Mouse (Mus musculus) heart, embryonic 14.5 days (tissue): Measurements from ENCODE around the gene Fam129a. TPM values are rescaled to one million over a fixed set of nuclear protein-coding genes. Genes with fewer than 3 reads are reported as not detected.

Experiments
- ATAC-seq: fragments of 200-750 bp; cut with Nextera tagmentation; 2 replicates; pipeline ENCODE4 v1.8.0; 2017; ENCODE audit warnings: low read depth, moderate TSS enrichment; ENCODE audit not compliant: insufficient number of reproducible peaks, insufficient read depth, low FRiP score
- H3K27ac ChIP-seq, 2 experiments: fragments of 200-500 bp in 1 of 2; fragments of 300-500 bp in 1 of 2; sonication (generic) in 1 of 2; replicated peaks in 1 of 2; 2 replicates each; pipeline ENCODE4 v1.5.1; 2012 to 2014; ENCODE audit warnings: low read depth in 2 of 2, low read length in 2 of 2, control low read depth in 1 of 2, mild to moderate bottlenecking in 1 of 2, mixed read lengths in 1 of 2; ENCODE audit not compliant: control insufficient read depth in 1 of 2, insufficient read depth in 1 of 2
- H3K27me3 ChIP-seq: fragments of 300-500 bp; sonication (generic); 2 replicates; pipeline ENCODE4 v1.6.1; 2014; ENCODE audit warnings: mild to moderate bottlenecking, low read length, control low read depth; ENCODE audit not compliant: control insufficient read depth, insufficient read depth
- H3K36me3 ChIP-seq: fragments of 300-500 bp; sonication (generic); 2 replicates; pipeline ENCODE4 v1.6.1; 2014; ENCODE audit warnings: mild to moderate bottlenecking, control low read depth, low read length, mixed read lengths; ENCODE audit not compliant: control insufficient read depth, insufficient read depth
- H3K4me1 ChIP-seq, 2 experiments: fragments of 200-500 bp in 1 of 2; fragments of 300-500 bp in 1 of 2; sonication (generic) in 1 of 2; 2 replicates each; pipeline ENCODE4 v1.6.1; 2012 to 2014; ENCODE audit warnings: low read length in 2 of 2, control low read depth in 1 of 2, mixed read lengths in 1 of 2; ENCODE audit not compliant: control insufficient read depth in 2 of 2, insufficient read depth in 2 of 2
- H3K4me2 ChIP-seq: fragments of 300-500 bp; sonication (generic); 2 replicates; pipeline ENCODE4 v1.6.1; 2014; ENCODE audit warnings: mild to moderate bottlenecking, low read length
- H3K4me3 ChIP-seq, 2 experiments: fragments of 200-500 bp in 1 of 2; fragments of 300-500 bp in 1 of 2; sonication (generic) in 1 of 2; 2 replicates each; pipeline ENCODE4 v1.5.1; 2012 to 2014; ENCODE audit warnings: low read length in 2 of 2, mild to moderate bottlenecking in 2 of 2, control low read depth in 1 of 2, low read depth in 1 of 2, moderate library complexity in 1 of 2; ENCODE audit not compliant: control insufficient read depth in 1 of 2, insufficient read depth in 1 of 2
- H3K9ac ChIP-seq: fragments of 300-500 bp; sonication (generic); 2 replicates; pipeline ENCODE4 v1.6.1; 2014; ENCODE audit warnings: mild to moderate bottlenecking, low read length
- H3K9me3 ChIP-seq: fragments of 300-500 bp; sonication (generic); 2 replicates; pipeline ENCODE4 v1.6.1; 2016; ENCODE audit warnings: low read length, control low read depth; ENCODE audit not compliant: control insufficient read depth
- WGBS: fragments of 180-500 bp; shearing (Covaris S2); extraction: QIAGEN DNeasy Blood & Tissue Kit; methylation state at CpG from one replicate; pipeline ENCODE4 v1.1.7; 2014; 5-methylcytosine and 5-hydroxymethylcytosine counted together
- polyA plus RNA-seq: library from polyadenylated mRNA; unstranded; fragments of >200 nt; fragmentation: Nextera tagmentation; extraction: Ambion mirVana; gene quantifications from 2 replicates; pipeline ENCODE4 v1.2.1, GENCODE M21; 2014

The Fam129a gene
- polyA plus RNA-seq, 1 experiment from 2014 or later, result 5.8 TPM

- ATAC-seq, result no peak
- no peaks in the 10 kb centered on the region for H3K36me3 ChIP-seq
- H3K4me3 ChIP-seq, result no peak overlapping the region
- H3K4me2 ChIP-seq, result no peak overlapping the region
- H3K9ac ChIP-seq, result no peak overlapping the region
- peaks cover 7 to 11% of the 10 kb centered on the region in 2 experiments; a peak in 3 of 4 replicates for H3K4me1 ChIP-seq
- no peak overlapping the region for H3K27ac ChIP-seq
- no peaks in the 10 kb centered on the region for H3K9me3 ChIP-seq
- H3K27me3 ChIP-seq, result no peaks in the 10 kb centered on the region
- whole genome bisulfite sequencing, result 90% methylated on average over 6 of the region's 6 CpGs
Observed at GRCm38 (mm10) chr1:151660883-151661282, 89.9 kb downstream of the Fam129a start.

- Histone ChIP-seq H3K4me3 (no peak overlapping the region), H3K4me1 (peaks cover 7 to 11% of the 10 kb centered on the region in 2 experiments; a peak in 3 of 4 replicates), H3K27ac (no peak overlapping the region), H3K4me2 (no peak overlapping the region), H3K36me3 (no peaks in the 10 kb centered on the region), H3K9me3 (no peaks in the 10 kb centered on the region), H3K27me3 (no peaks in the 10 kb centered on the region), H3K9ac (no peak overlapping the region)
- WGBS, result 92% methylated on average over 7 of the region's 7 CpGs
- no peak for ATAC-seq
Observed at GRCm38 (mm10) chr1:151661684-151662439, 90.9 kb downstream of the Fam129a start.

GRCm38 (mm10) chr1:151662958-151663357 is 92.0 kb downstream of the Fam129a start:
- no peaks in the 10 kb centered on the region for H3K36me3 ChIP-seq
- no peak overlapping the region for H3K4me2 ChIP-seq
- no peak for ATAC-seq
- 81% methylated on average over 6 of the region's 6 CpGs for WGBS
- H3K27ac ChIP-seq, result no peak overlapping the region
- H3K4me3 ChIP-seq, result no peak overlapping the region
- H3K27me3 ChIP-seq, result no peaks in the 10 kb centered on the region
- H3K9me3 ChIP-seq, result no peaks in the 10 kb centered on the region
- H3K9ac ChIP-seq, result no peak overlapping the region
- peaks cover 11 to 14% of the 10 kb centered on the region in 2 experiments for H3K4me1 ChIP-seq

GRCm38 (mm10) chr1:151664384-151664783 is 93.4 kb downstream of the Fam129a start:
- Histone ChIP-seq H3K4me2 (no peak overlapping the region), H3K36me3 (no peaks in the 10 kb centered on the region), H3K27ac (no peak overlapping the region), H3K4me3 (no peak overlapping the region), H3K9me3 (no peaks in the 10 kb centered on the region), H3K9ac (no peak overlapping the region), H3K4me1 (peaks cover 8 to 14% of the 10 kb centered on the region in 2 experiments), H3K27me3 (no peaks in the 10 kb centered on the region)
- 74% methylated on average over 10 of the region's 10 CpGs for WGBS
- ATAC-seq, result no peak

- Histone ChIP-seq H3K27ac (no peak overlapping the region), H3K4me1 (peaks cover 6 to 11% of the 10 kb centered on the region in 2 experiments), H3K27me3 (no peaks in the 10 kb centered on the region), H3K9me3 (no peaks in the 10 kb centered on the region), H3K4me2 (no peak overlapping the region), H3K36me3 (no peaks in the 10 kb centered on the region), H3K9ac (no peak overlapping the region), H3K4me3 (no peak overlapping the region)
- WGBS, result 79% methylated on average over 7 of the region's 7 CpGs
- ATAC-seq, result no peak
Observed at GRCm38 (mm10) chr1:151664837-151665431, 93.9 kb downstream of the Fam129a start.

GRCm38 (mm10) chr1:151667351-151668074 is 96.5 kb downstream of the Fam129a start:
- Histone ChIP-seq H3K4me2 (no peak overlapping the region), H3K27ac (no peak overlapping the region), H3K9ac (no peak overlapping the region), H3K27me3 (no peaks in the 10 kb centered on the region), H3K4me3 (no peak overlapping the region), H3K36me3 (no peaks in the 10 kb centered on the region), H3K4me1 (peaks cover 8 to 9% of the 10 kb centered on the region in 2 experiments), H3K9me3 (no peaks in the 10 kb centered on the region)
- ATAC-seq, result no peak
- 68% methylated on average over 10 of the region's 10 CpGs for WGBS

GRCm38 (mm10) chr1:151670006-151670591 is 99.1 kb downstream of the Fam129a start:
- Histone ChIP-seq H3K36me3 (no peaks in the 10 kb centered on the region), H3K4me2 (no peak overlapping the region), H3K27ac (no peak overlapping the region), H3K9me3 (no peaks in the 10 kb centered on the region), H3K4me1 (peaks cover 8 to 9% of the 10 kb centered on the region in 2 experiments), H3K4me3 (no peak overlapping the region), H3K9ac (no peak overlapping the region), H3K27me3 (no peaks in the 10 kb centered on the region)
- ATAC-seq, result no peak
- 80% methylated on average over 9 of the region's 9 CpGs for WGBS
